Mouse (Mus musculus): ENCODE data around the gene Dmrt2. TPM values are rescaled to one million over a fixed set of nuclear protein-coding genes. Genes with fewer than 3 reads are reported as not detected.
A peak's percentile ranks its signal among the peaks of the same experiment; 100 is the strongest.

Gene Dmrt2
- total RNA-seq (2014; rRNA removed): 0.11 and 0.14 TPM in 2 replicates
- 0.07 TPM in 1 of 2 replicates, not detected in the other for polyA plus RNA-seq (2015; fragmentation: Nextera tagmentation; extraction: Ambion mirVana)

GRCm38 (mm10) chr19:25672101-25672950, at the start of gene Dmrt2:
Gene Dmrt2 (plus strand): TSS chr19:25672411.
- Histone ChIP-seq H3K4me3 (ENCODE audit: low read depth, low read length) (peak within 1 kb of the TSS; percentile 29), H3K4me1 (ENCODE audit: insufficient read depth, low read length) (peaks cover 6% of the 10 kb centered on the region), H3K9me3 (ENCODE audit: low read length) (no peaks in the 10 kb centered on the region), H3K27ac (ENCODE audit: low read depth, low read length) (no peak within 1 kb of the TSS), H3K27me3 (ENCODE audit: insufficient read depth, low read length) (peaks cover 88% of the 10 kb centered on the region), H3K9ac (replicated peaks; ENCODE audit: low read length, poor library complexity, severe bottlenecking) (no peak within 1 kb of the TSS), H3K4me2 (ENCODE audit: low read depth, low read length, poor library complexity, severe bottlenecking) (peak within 1 kb of the TSS; percentile 54), H3K36me3 (ENCODE audit: insufficient read depth, low read length) (no peaks in the 10 kb centered on the region)
- peak; percentile 85 for ATAC-seq (ENCODE audit: low FRiP score)
- peak; percentile 73 for DNase-seq (ENCODE audit: low spot score)
- no peak for TF ChIP-seq CTCF (IDR thresholded peaks at IDR 0.05)
- WGBS: under 1% methylated on average over 44 of the region's 44 CpGs

- 12% methylated on average over 9 of the region's 9 CpGs for WGBS
- ATAC-seq (ENCODE audit: low FRiP score): no peak
These were observed 43.7 kb upstream of the Dmrt2 start for GRCm38 (mm10) chr19:25628490-25628889.

GRCm38 (mm10) chr19:25635119-25635518, 37.1 kb upstream of the Dmrt2 start:
- DNase-seq (ENCODE audit: low spot score) (no peak), ATAC-seq (ENCODE audit: low FRiP score) (no peak)
- 90% methylated on average over 5 of the region's 5 CpGs for WGBS
- Histone ChIP-seq H3K36me3 (ENCODE audit: insufficient read depth, low read length) (no peaks in the 10 kb centered on the region), H3K9ac (replicated peaks; ENCODE audit: low read length, poor library complexity, severe bottlenecking) (no peak overlapping the region), H3K27ac (ENCODE audit: low read depth, low read length) (no peak overlapping the region), H3K4me3 (ENCODE audit: low read depth, low read length) (no peak overlapping the region), H3K4me1 (ENCODE audit: insufficient read depth, low read length) (no peaks in the 10 kb centered on the region), H3K4me2 (ENCODE audit: low read depth, low read length, poor library complexity, severe bottlenecking) (no peak overlapping the region), H3K9me3 (ENCODE audit: low read length) (no peaks in the 10 kb centered on the region), H3K27me3 (ENCODE audit: insufficient read depth, low read length) (no peaks in the 10 kb centered on the region)
- no peak for TF ChIP-seq CTCF (IDR thresholded peaks at IDR 0.05)

More at GRCm38 (mm10) chr19:25628490-25628889, 43.7 kb upstream of the Dmrt2 start:
- Histone ChIP-seq H3K27ac (ENCODE audit: low read depth, low read length) (no peak overlapping the region), H3K4me1 (ENCODE audit: insufficient read depth, low read length) (no peaks in the 10 kb centered on the region), H3K9ac (replicated peaks; ENCODE audit: low read length, poor library complexity, severe bottlenecking) (no peak overlapping the region), H3K4me3 (ENCODE audit: low read depth, low read length) (no peak overlapping the region), H3K36me3 (ENCODE audit: insufficient read depth, low read length) (no peaks in the 10 kb centered on the region), H3K27me3 (ENCODE audit: insufficient read depth, low read length) (peaks cover 33% of the 10 kb centered on the region), H3K9me3 (ENCODE audit: low read length) (no peaks in the 10 kb centered on the region), H3K4me2 (ENCODE audit: low read depth, low read length, poor library complexity, severe bottlenecking) (no peak overlapping the region)
- DNase-seq (ENCODE audit: low spot score): peak; percentile 82
- peak; percentile 95 for TF ChIP-seq CTCF (IDR thresholded peaks at IDR 0.05)

DNA sequence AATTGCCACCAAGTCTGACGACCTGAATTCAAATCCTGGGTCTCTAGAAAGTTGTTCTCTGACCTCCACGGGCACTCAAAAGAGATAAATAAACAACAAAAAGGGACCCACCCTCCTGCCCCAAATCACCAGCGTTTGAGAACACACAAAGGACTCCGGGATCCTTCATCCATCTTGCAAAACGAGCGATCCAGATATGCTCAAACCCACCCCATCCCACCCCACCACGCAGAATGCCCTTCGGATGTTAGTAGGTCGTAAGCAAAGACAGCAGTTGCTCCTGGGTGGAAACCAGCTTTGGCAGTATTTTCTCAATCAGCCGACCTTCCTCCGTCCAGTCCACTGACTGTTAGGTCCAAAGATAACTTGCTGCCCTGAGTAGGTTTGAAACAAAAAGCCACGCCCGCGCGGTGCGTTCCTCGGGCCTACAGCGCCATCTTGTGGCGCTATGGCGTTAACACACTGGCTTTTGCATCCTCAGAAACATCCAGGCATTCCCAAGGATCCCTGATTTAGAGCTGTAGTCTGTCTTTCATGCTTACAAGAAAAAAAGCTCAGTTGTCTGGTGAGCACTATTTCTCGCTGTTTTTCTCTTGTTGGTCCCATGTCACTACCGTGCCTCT, 36.5 kb upstream of the Dmrt2 start:
- ATAC-seq (ENCODE audit: low FRiP score): no peak

DNA sequence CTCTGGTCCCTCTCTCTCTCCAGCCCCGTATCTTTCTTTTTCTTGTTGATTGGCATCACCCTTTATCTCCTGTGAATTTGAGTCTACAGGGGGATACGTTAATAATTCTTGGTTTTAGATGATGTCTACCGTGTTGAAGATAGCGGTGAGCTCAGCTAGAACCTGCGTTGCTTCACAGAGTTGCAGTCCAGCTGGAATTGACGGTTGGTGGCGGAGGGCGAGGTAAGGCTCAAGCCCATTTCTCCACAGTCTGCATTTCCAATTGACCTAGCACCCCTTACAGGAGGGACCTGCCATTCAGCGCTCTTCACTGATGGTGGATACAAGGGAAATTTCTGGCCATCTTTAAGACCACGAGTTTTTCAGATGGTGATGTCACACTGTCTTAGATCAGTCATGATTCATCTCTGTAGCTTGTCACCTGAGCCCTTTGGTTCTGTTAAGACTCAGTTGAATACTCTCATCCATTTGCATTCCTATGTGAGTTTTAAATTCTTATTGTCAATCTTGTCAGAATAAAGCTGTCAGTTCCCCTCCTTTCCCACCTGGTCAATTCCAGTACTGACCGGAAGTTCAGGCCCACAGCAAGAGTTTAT, 33.3 kb upstream of the Dmrt2 start:
- no peak for ATAC-seq (ENCODE audit: low FRiP score)
- no peak overlapping the region for H3K4me3 ChIP-seq (ENCODE audit: low read depth, low read length)
- TF ChIP-seq CTCF (IDR thresholded peaks at IDR 0.05): no peak
- no peak overlapping the region for H3K4me2 ChIP-seq (ENCODE audit: low read depth, low read length, poor library complexity, severe bottlenecking)
- no peak for DNase-seq (ENCODE audit: low spot score)
- WGBS: 79% methylated on average over 11 of the region's 11 CpGs
- no peak overlapping the region for H3K9ac ChIP-seq (replicated peaks; ENCODE audit: low read length, poor library complexity, severe bottlenecking)
- no peaks in the 10 kb centered on the region for H3K9me3 ChIP-seq (ENCODE audit: low read length)
- no peaks in the 10 kb centered on the region for H3K27me3 ChIP-seq (ENCODE audit: insufficient read depth, low read length)
- no peak overlapping the region for H3K27ac ChIP-seq (ENCODE audit: low read depth, low read length)
- no peaks in the 10 kb centered on the region for H3K4me1 ChIP-seq (ENCODE audit: insufficient read depth, low read length)
- no peaks in the 10 kb centered on the region for H3K36me3 ChIP-seq (ENCODE audit: insufficient read depth, low read length)

More for the DNA sequence above, 36.5 kb upstream of the Dmrt2 start:
- Histone ChIP-seq H3K27me3 (ENCODE audit: insufficient read depth, low read length) (no peaks in the 10 kb centered on the region), H3K9me3 (ENCODE audit: low read length) (no peaks in the 10 kb centered on the region), H3K4me1 (ENCODE audit: insufficient read depth, low read length) (no peaks in the 10 kb centered on the region), H3K4me3 (ENCODE audit: low read depth, low read length) (peak overlapping the region; percentile 31), H3K36me3 (ENCODE audit: insufficient read depth, low read length) (no peaks in the 10 kb centered on the region), H3K27ac (ENCODE audit: low read depth, low read length) (no peak overlapping the region), H3K9ac (replicated peaks; ENCODE audit: low read length, poor library complexity, severe bottlenecking) (peak overlapping the region; percentile 42; the same call in 1 of the 2 replicates), H3K4me2 (ENCODE audit: low read depth, low read length, poor library complexity, severe bottlenecking) (peak overlapping the region; percentile 56)
- WGBS: 12% methylated on average over 22 of the region's 22 CpGs
- peak; percentile 83 for DNase-seq (ENCODE audit: low spot score)
- peak; percentile 98 for TF ChIP-seq CTCF (IDR thresholded peaks at IDR 0.05)

All from midbrain, postnatal 0 days (tissue).